ENCODE assay signal across 8 mouse cellular contexts in genomic region chr7:45705873-45706281, GRCm38 (mm10). TPM values are rescaled to one million over a fixed set of nuclear protein-coding genes. Genes with fewer than 3 reads are reported as not detected.
DNase-seq lines count a peak whose midpoint lies in the region; ATAC-seq and TF ChIP-seq lines count a peak whose summit lies in the region.

No protein-coding gene starts in this region.

- peak overlapping the region; percentile 91 for H3K4me3 ChIP-seq in heart, adult 2 months
- peak overlapping the region; percentile 58 for H3K4me3 ChIP-seq in kidney, adult 2 months (ENCODE audit: insufficient read depth, low read depth, low read length)
- H3K4me3 ChIP-seq in limb, embryonic 13.5 days, result peak overlapping the region; percentile 73
- peak overlapping the region; percentile 62 for H3K4me3 ChIP-seq in midbrain, embryonic 16.5 days (ENCODE audit: low read depth, low read length)

- H3K9me3 ChIP-seq in limb, embryonic 13.5 days, result no peaks in the 10 kb centered on the region
- H3K9me3 ChIP-seq in midbrain, embryonic 16.5 days (replicated peaks; ENCODE audit: control insufficient read depth, low read length, poor library complexity, severe bottlenecking), result no peaks in the 10 kb centered on the region

- H3K4me2 ChIP-seq in limb, embryonic 13.5 days (replicated peaks), result peak overlapping the region; percentile 99
- peak overlapping the region; percentile 98 for H3K4me2 ChIP-seq in midbrain, embryonic 16.5 days (ENCODE audit: low read length)

- peaks cover 23% of the 10 kb centered on the region for H3K36me3 ChIP-seq in heart, adult 2 months (ENCODE audit: control insufficient read depth, insufficient read depth, low read length)
- H3K36me3 ChIP-seq in kidney, adult 2 months (ENCODE audit: control insufficient read depth, insufficient read depth, low read length), result peaks cover 11% of the 10 kb centered on the region; the same call in 1 of the 2 replicates
- H3K36me3 ChIP-seq in limb, embryonic 13.5 days, result peaks cover 17% of the 10 kb centered on the region
- peaks cover 8% of the 10 kb centered on the region for H3K36me3 ChIP-seq in midbrain, embryonic 16.5 days (ENCODE audit: control insufficient read depth, insufficient read depth, low read length)

- ATAC-seq in limb, embryonic 13.5 days (ENCODE audit: low FRiP score, low read depth), result no peak
- no peak for ATAC-seq in midbrain, embryonic 16.5 days

- peak; percentile 90 for TF ChIP-seq POLR2A in heart, adult 2 months (IDR thresholded peaks at IDR 0.05; ENCODE audit: insufficient read depth, low read depth, low read length)
- TF ChIP-seq POLR2A in kidney, adult 2 months (IDR thresholded peaks at IDR 0.05; ENCODE audit: low read depth, low read length), result peak; percentile 59

- peak overlapping the region; percentile 97 for H3K9ac ChIP-seq in heart, adult 2 months (ENCODE audit: low read depth, low read length)
- H3K9ac ChIP-seq in limb, embryonic 13.5 days, result peak overlapping the region; percentile 87
- H3K9ac ChIP-seq in midbrain, embryonic 16.5 days (ENCODE audit: low read depth, low read length), result peak overlapping the region; percentile 84

- no peaks in the 10 kb centered on the region for H3K27me3 ChIP-seq in heart, adult 2 months (ENCODE audit: control insufficient read depth, insufficient read depth, low read length)
- H3K27me3 ChIP-seq in kidney, adult 2 months (replicated peaks; ENCODE audit: control insufficient read depth, insufficient read depth, low read length), result no peaks in the 10 kb centered on the region
- H3K27me3 ChIP-seq in limb, embryonic 13.5 days, result no peaks in the 10 kb centered on the region
- no peaks in the 10 kb centered on the region for H3K27me3 ChIP-seq in midbrain, embryonic 16.5 days (ENCODE audit: control insufficient read depth, insufficient read depth, low read depth, low read length)

- intact Hi-C loops in heart, adult 2 months (cut with DNase I), result no loop called here

- H3K27ac ChIP-seq in heart, adult 2 months, result peak overlapping the region; percentile 99
- peak overlapping the region; percentile 100 for H3K27ac ChIP-seq in kidney, adult 2 months (ENCODE audit: insufficient read depth, low read depth, low read length)
- H3K27ac ChIP-seq in limb, embryonic 13.5 days, result peak overlapping the region; percentile 93
- H3K27ac ChIP-seq in midbrain, embryonic 16.5 days (ENCODE audit: low read length), result no peak overlapping the region

- DNase-seq in spleen, postnatal 36 days (ENCODE audit: low spot score in 2 of 2), result peak; percentile 58 to 68
- no peak for DNase-seq in spleen, postnatal 14 days (ENCODE audit: low spot score in 2 of 2)
- peak; percentile 79 for DNase-seq in embryo, embryonic 10 days (ENCODE audit: low spot score)
- peak; percentile 87 for DNase-seq in heart, adult 2 months
- DNase-seq in kidney, adult 2 months, result peak; percentile 93
- peak; percentile 56 to 70 for DNase-seq in thymus, adult 18-20 months

- H3K4me1 ChIP-seq in heart, adult 2 months (ENCODE audit: control insufficient read depth, insufficient read depth, low read length), result peaks cover 18% of the 10 kb centered on the region
- peaks cover 21% of the 10 kb centered on the region for H3K4me1 ChIP-seq in kidney, adult 2 months (ENCODE audit: control insufficient read depth, insufficient read depth, low read length)
- H3K4me1 ChIP-seq in limb, embryonic 13.5 days, result peaks cover 66% of the 10 kb centered on the region
- H3K4me1 ChIP-seq in midbrain, embryonic 16.5 days (ENCODE audit: control insufficient read depth, insufficient read depth, low read length), result peaks cover 72% of the 10 kb centered on the region

- TF ChIP-seq CTCF in heart, adult 2 months (IDR thresholded peaks at IDR 0.05), result no peak
- no peak for TF ChIP-seq CTCF in kidney, adult 2 months (conservative IDR thresholded peaks at IDR 0.05; ENCODE audit: insufficient read depth, insufficient read length, low read depth, low read length)

- peak; percentile 98 for TF ChIP-seq EP300 in heart, adult 2 months (IDR thresholded peaks at IDR 0.05; ENCODE audit: insufficient read depth, low read depth, low read length)

- 0% methylated on average over 7 of the region's 7 CpGs for WGBS in heart, adult 2 months
- 0% methylated on average over 7 of the region's 7 CpGs for WGBS in kidney, adult 2 months
- 0% methylated on average over 7 of the region's 7 CpGs for WGBS in limb, embryonic 13.5 days
- 0% methylated on average over 7 of the region's 7 CpGs for WGBS in midbrain, embryonic 16.5 days

- no peaks in the 10 kb centered on the region for H3K79me2 ChIP-seq in heart, adult 2 months (replicated peaks; ENCODE audit: control insufficient read depth, insufficient read depth, low read length)

RNA-seq across cellular contexts. Expression of gene Dbp, which starts 1.0 kb away (rescaled TPM):
- total RNA-seq in heart, adult 2 months (2021), result 100 to 1,000 TPM in 1 of 2 experiments, 1 to 10 TPM in 1; 6.4 to 134 TPM
- 49.3 and 93.6 TPM in 2 replicates for polyA plus RNA-seq in heart, adult 2 months (2012; rRNA removed)
- polyA plus RNA-seq in kidney, adult 2 months (2012; rRNA removed), result 106 and 116 TPM in 2 replicates
- polyA plus RNA-seq in limb, embryonic 13.5 days (2015; fragmentation: Nextera tagmentation; extraction: Ambion mirVana), result 4.5 and 6.2 TPM in 2 replicates
- polyA plus RNA-seq in midbrain, embryonic 16.5 days (2015; fragmentation: Nextera tagmentation; extraction: Ambion mirVana), result 2.3 and 3.4 TPM in 2 replicates

RNA-seq across cellular contexts. Expression of gene Car11, which starts 6.2 kb away (rescaled TPM):
- 1 to 10 TPM; 5.2 to 6.8 TPM for total RNA-seq in heart, adult 2 months (2021)
- 10.6 and 14.4 TPM in 2 replicates for polyA plus RNA-seq in heart, adult 2 months (2012; rRNA removed)
- polyA plus RNA-seq in kidney, adult 2 months (2012; rRNA removed), result 8.1 and 8.3 TPM in 2 replicates
- polyA plus RNA-seq in limb, embryonic 13.5 days (2015; fragmentation: Nextera tagmentation; extraction: Ambion mirVana), result 12.2 and 12.5 TPM in 2 replicates
- 71.6 and 89.9 TPM in 2 replicates for polyA plus RNA-seq in midbrain, embryonic 16.5 days (2015; fragmentation: Nextera tagmentation; extraction: Ambion mirVana)

RNA-seq across cellular contexts. Expression of gene Rpl18, which starts 9.4 kb away (rescaled TPM):
- 100 to 1,000 TPM; 496 to 617 TPM for total RNA-seq in heart, adult 2 months (2021)
- 580 and 697 TPM in 2 replicates for polyA plus RNA-seq in heart, adult 2 months (2012; rRNA removed)
- 955 and 1,014 TPM in 2 replicates for polyA plus RNA-seq in kidney, adult 2 months (2012; rRNA removed)
- polyA plus RNA-seq in limb, embryonic 13.5 days (2015; fragmentation: Nextera tagmentation; extraction: Ambion mirVana), result 1,016 and 1,039 TPM in 2 replicates
- 475 and 495 TPM in 2 replicates for polyA plus RNA-seq in midbrain, embryonic 16.5 days (2015; fragmentation: Nextera tagmentation; extraction: Ambion mirVana)

RNA-seq across cellular contexts. Expression of gene Sec1, which starts 11.7 kb away (rescaled TPM):
- total RNA-seq in heart, adult 2 months (2021), result under 1 TPM; 0.16 to 0.25 TPM
- polyA plus RNA-seq in heart, adult 2 months (2012; rRNA removed), result 0.16 and 0.41 TPM in 2 replicates
- 0.22 and 0.23 TPM in 2 replicates for polyA plus RNA-seq in kidney, adult 2 months (2012; rRNA removed)
- 0.45 and 0.55 TPM in 2 replicates for polyA plus RNA-seq in limb, embryonic 13.5 days (2015; fragmentation: Nextera tagmentation; extraction: Ambion mirVana)
- polyA plus RNA-seq in midbrain, embryonic 16.5 days (2015; fragmentation: Nextera tagmentation; extraction: Ambion mirVana), result 0.24 and 0.28 TPM in 2 replicates

RNA-seq across cellular contexts. Expression of gene Sphk2, which starts 11.9 kb away (rescaled TPM):
- total RNA-seq in heart, adult 2 months (2021), result 10 to 100 TPM; 15.9 to 18.2 TPM
- 24.1 and 24.9 TPM in 2 replicates for polyA plus RNA-seq in heart, adult 2 months (2012; rRNA removed)
- 57.2 and 68.3 TPM in 2 replicates for polyA plus RNA-seq in kidney, adult 2 months (2012; rRNA removed)
- 33.4 and 36.0 TPM in 2 replicates for polyA plus RNA-seq in limb, embryonic 13.5 days (2015; fragmentation: Nextera tagmentation; extraction: Ambion mirVana)
- polyA plus RNA-seq in midbrain, embryonic 16.5 days (2015; fragmentation: Nextera tagmentation; extraction: Ambion mirVana), result 21.9 and 23.0 TPM in 2 replicates

Comparison
In these comparisons a context has a peak if more than half of its experiments do, and no peak if none do; other contexts are left out.
1. DNase-seq: peak in spleen, postnatal 36 days (2 of 2), embryo, embryonic 10 days (single experiment), heart, adult 2 months (2 of 2), kidney, adult 2 months (single experiment) and thymus, adult 18-20 months (2 of 2); none in spleen, postnatal 14 days (0 of 2).
2. Peak in every context shown above with its lines, with median percentiles within 50 percentile points of each other: H3K4me3 ChIP-seq and H3K9ac ChIP-seq.